Mouse (Mus musculus) urinary bladder, postnatal 0 days (tissue): Measurements from ENCODE around the gene Scgb1b27. TPM values are rescaled to one million over a fixed set of nuclear protein-coding genes. Genes with fewer than 3 reads are reported as not detected.

Source experiments
- polyA plus RNA-seq: library from polyadenylated mRNA; unstranded; fragments of >200 nt; fragmentation: Nextera tagmentation; extraction: Ambion mirVana; gene quantifications from 2 replicates; pipeline ENCODE4 v1.2.1, GENCODE M21; 2015

Gene Scgb1b27
- not detected in 2 replicates for polyA plus RNA-seq

GRCm38 (mm10) chr7:34021183-34021582, at the start of gene Scgb1b27:
TSS of gene Scgb1b27 (plus strand) at chr7:34021483.

GRCm38 (mm10) chr7:34013842-34014241, 7.4 kb upstream of the Scgb1b27 start, which contains the start of gene Scgb2b27:
TSS of gene Scgb2b27 (minus strand) at chr7:34013942.

Other genes with a start within 250 kb of the Scgb1b27 start
- gene Scgb2b26, start 76.4 kb upstream of the Scgb1b27 start, polyA plus RNA-seq, result not detected in 2 replicates
- not detected in 2 replicates for gene Scgb2b27, start 7.5 kb upstream of the Scgb1b27 start, polyA plus RNA-seq
- gene Scgb1b30, start 73.9 kb downstream of the Scgb1b27 start, polyA plus RNA-seq, result not detected in 2 replicates
- gene Wtip, start 111.8 kb downstream of the Scgb1b27 start, polyA plus RNA-seq, result 3.2 and 3.7 TPM in 2 replicates
- gene Uba2, start 148.1 kb downstream of the Scgb1b27 start, polyA plus RNA-seq, result 81.1 and 88.7 TPM in 2 replicates
- gene Pdcd2l, start 175.2 kb downstream of the Scgb1b27 start, polyA plus RNA-seq, result 35.8 and 38.7 TPM in 2 replicates
- gene Gpi1, start 208.9 kb downstream of the Scgb1b27 start, polyA plus RNA-seq, result 267 and 271 TPM in 2 replicates
- not detected in 2 replicates for gene Gm6096, start 229.6 kb downstream of the Scgb1b27 start, polyA plus RNA-seq